Mouse (Mus musculus) ES-Bruce4 (cell line): Measurements from ENCODE around the gene Galns. TPM values are rescaled to one million over a fixed set of nuclear protein-coding genes. Genes with fewer than 3 reads are reported as not detected.

Experiments
- H3K27ac ChIP-seq: 2 replicates; pipeline ENCODE4 v1.5.1; 2012; ENCODE audit warnings: low read length, inconsistent platforms; ENCODE audit not compliant: insufficient read depth
- H3K27me3 ChIP-seq: 2 replicates; pipeline ENCODE4 v1.6.1; 2012; ENCODE audit warnings: mild to moderate bottlenecking, low read length, inconsistent platforms; ENCODE audit not compliant: control insufficient read depth, poor library complexity, insufficient read depth, severe bottlenecking
- H3K36me3 ChIP-seq: 2 replicates; pipeline ENCODE4 v1.6.1; 2012; ENCODE audit warnings: inconsistent platforms, mild to moderate bottlenecking, low read length, moderate library complexity; ENCODE audit not compliant: control insufficient read depth, poor library complexity, insufficient read depth, severe bottlenecking
- H3K4me1 ChIP-seq: one replicate; pipeline ENCODE4 v1.8.1; 2011; ENCODE audit warnings: low read length; ENCODE audit not compliant: control insufficient read depth, insufficient read depth
- H3K4me3 ChIP-seq: 2 replicates; pipeline ENCODE4 v1.5.1; 2011; ENCODE audit warnings: low read depth, mild to moderate bottlenecking, low read length
- H3K9ac ChIP-seq: 2 replicates; pipeline ENCODE4 v1.6.1; 2012; ENCODE audit warnings: low read depth, mild to moderate bottlenecking, inconsistent platforms; ENCODE audit not compliant: poor library complexity, severe bottlenecking
- H3K9me3 ChIP-seq: replicated peaks from 2 replicates; pipeline ENCODE4 v1.6.1; 2012; ENCODE audit warnings: mild to moderate bottlenecking, low read length, inconsistent platforms; ENCODE audit not compliant: control insufficient read depth, poor library complexity, insufficient read depth, severe bottlenecking
- CTCF ChIP-seq: IDR thresholded peaks from one replicate; pipeline ENCODE4 v1.8.1; 2011; ENCODE audit warnings: low read depth, low read length
- EP300 ChIP-seq: IDR thresholded peaks from 2 replicates; pipeline ENCODE4 v1.6.1; 2011; ENCODE audit warnings: low read depth, low read length; ENCODE audit not compliant: insufficient read depth
- POLR2A ChIP-seq: IDR thresholded peaks from one replicate; pipeline ENCODE4 v1.8.1; 2011; ENCODE audit warnings: low read length; ENCODE audit not compliant: insufficient read depth
- polyA plus RNA-seq: library from polyadenylated mRNA; stranded (reverse); fragments of >200 nt; gene quantifications from 2 replicates; pipeline ENCODE4 v1.2.4, GENCODE M21; 2011; ENCODE audit warnings: low read depth; ENCODE audit not compliant: missing spikeins, insufficient read depth, insufficient read length

The Galns gene
- polyA plus RNA-seq, 1 experiment: 11.9 TPM

- Histone ChIP-seq H3K4me1 (peaks cover 6% of the 10 kb centered on the region), H3K9me3 (no peaks in the 10 kb centered on the region), H3K4me3 (no peak overlapping the region), H3K27ac (no peak overlapping the region), H3K27me3 (no peaks in the 10 kb centered on the region), H3K9ac (no peak overlapping the region), H3K36me3 (no peaks in the 10 kb centered on the region)
- TF ChIP-seq CTCF (no peak), POLR2A (no peak), EP300 (no peak)
These were observed 72.8 kb downstream of the Galns start for GRCm38 (mm10) chr8:122538310-122539076.

DNA sequence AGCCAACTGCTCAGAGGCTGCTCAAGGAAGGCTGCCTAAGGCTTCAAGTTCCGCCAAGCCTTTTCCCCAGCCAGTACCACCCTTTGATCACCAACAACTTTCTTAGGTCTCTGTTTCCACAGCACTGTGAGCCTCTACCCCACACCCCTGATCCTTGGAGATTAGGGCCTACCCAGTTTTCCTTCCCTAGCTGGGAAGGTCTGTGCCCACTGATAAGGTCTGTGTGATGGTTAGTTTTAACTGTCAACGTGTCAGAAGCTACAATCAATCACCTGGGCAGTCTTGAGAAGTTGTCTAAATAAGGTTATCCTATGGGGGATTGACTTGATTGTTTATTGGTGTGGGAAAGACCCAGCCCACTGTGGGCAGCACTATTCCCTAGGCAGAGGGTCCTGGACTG is 73.5 kb downstream of the Galns start:
- H3K9ac ChIP-seq: no peak overlapping the region
- H3K27ac ChIP-seq: peak overlapping the region; percentile 0; the same call in 1 of the 2 replicates
- no peaks in the 10 kb centered on the region for H3K36me3 ChIP-seq
- peaks cover 6% of the 10 kb centered on the region for H3K4me1 ChIP-seq
- H3K9me3 ChIP-seq: no peaks in the 10 kb centered on the region
- H3K4me3 ChIP-seq: no peak overlapping the region
- H3K27me3 ChIP-seq: no peaks in the 10 kb centered on the region
- TF ChIP-seq POLR2A: no peak
- no peak for TF ChIP-seq CTCF
- TF ChIP-seq EP300: no peak

GRCm38 (mm10) chr8:122537033-122537432 is 74.2 kb downstream of the Galns start:
- TF ChIP-seq CTCF (no peak), EP300 (peak; percentile 66; the same call in 1 of the 2 replicates), POLR2A (no peak)
- no peaks in the 10 kb centered on the region for H3K9me3 ChIP-seq
- H3K9ac ChIP-seq: no peak overlapping the region
- H3K27me3 ChIP-seq: no peaks in the 10 kb centered on the region
- peak overlapping the region; percentile 0; the same call in 1 of the 2 replicates for H3K27ac ChIP-seq
- no peaks in the 10 kb centered on the region for H3K36me3 ChIP-seq
- peaks cover 6% of the 10 kb centered on the region for H3K4me1 ChIP-seq
- H3K4me3 ChIP-seq: no peak overlapping the region

GRCm38 (mm10) chr8:122531312-122531711 is 80.0 kb downstream of the Galns start:
- H3K36me3 ChIP-seq: no peaks in the 10 kb centered on the region
- no peaks in the 10 kb centered on the region for H3K27me3 ChIP-seq
- no peak overlapping the region for H3K27ac ChIP-seq
- TF ChIP-seq POLR2A: no peak
- no peak for TF ChIP-seq CTCF
- TF ChIP-seq EP300: no peak
- peaks cover 4% of the 10 kb centered on the region for H3K4me1 ChIP-seq
- no peak overlapping the region for H3K9ac ChIP-seq
- H3K9me3 ChIP-seq: no peaks in the 10 kb centered on the region
- no peak overlapping the region for H3K4me3 ChIP-seq

DNA sequence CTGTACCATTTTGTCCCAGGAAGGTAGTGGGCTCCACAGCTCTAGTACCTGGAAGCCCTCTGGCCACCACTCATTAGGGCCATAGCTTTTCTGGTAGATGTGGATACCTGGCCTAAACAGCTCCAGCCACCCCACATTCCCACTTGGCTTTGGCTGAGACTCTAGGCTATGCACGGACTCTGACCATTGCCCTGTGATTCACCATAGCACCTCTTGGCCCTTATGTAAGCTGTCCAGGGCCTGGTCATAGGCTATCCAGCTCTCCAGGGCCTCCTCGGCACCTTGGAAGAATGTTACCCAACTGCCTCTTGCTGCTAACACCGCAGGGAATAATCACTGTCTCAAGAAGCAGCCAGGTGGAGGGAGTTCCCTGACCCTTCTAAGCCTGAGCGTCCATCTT is 82.1 kb downstream of the Galns start:
- no peak for TF ChIP-seq POLR2A
- no peak for TF ChIP-seq CTCF
- TF ChIP-seq EP300: no peak
- H3K4me1 ChIP-seq: peaks cover 18% of the 10 kb centered on the region
- no peak overlapping the region for H3K27ac ChIP-seq
- no peaks in the 10 kb centered on the region for H3K9me3 ChIP-seq
- H3K27me3 ChIP-seq: no peaks in the 10 kb centered on the region
- no peaks in the 10 kb centered on the region for H3K36me3 ChIP-seq
- no peak overlapping the region for H3K4me3 ChIP-seq
- no peak overlapping the region for H3K9ac ChIP-seq

Other genes starting within 250 kb of the Galns start
- 67.1 and 67.2 TPM in 2 replicates for gene Zc3h18, start 234.9 kb downstream of the Galns start, polyA plus RNA-seq
- not detected in 2 replicates for gene Il17c, start 189.4 kb downstream of the Galns start, polyA plus RNA-seq
- 76.1 and 89.4 TPM in 2 replicates for gene Cyba, start 178.5 kb downstream of the Galns start, polyA plus RNA-seq
- gene Mvd, start 168.0 kb downstream of the Galns start, polyA plus RNA-seq: 60.4 and 61.6 TPM in 2 replicates
- gene Snai3, start 150.7 kb downstream of the Galns start, polyA plus RNA-seq: 10.1 and 10.2 TPM in 2 replicates
- gene Rnf166, start 135.4 kb downstream of the Galns start, polyA plus RNA-seq: 15.6 and 17.1 TPM in 2 replicates
- 40.0 and 44.2 TPM in 2 replicates for gene Ctu2, start 135.3 kb downstream of the Galns start, polyA plus RNA-seq
- gene Piezo1, start 60.1 kb downstream of the Galns start, polyA plus RNA-seq: 59.4 and 61.6 TPM in 2 replicates
- gene Cdt1, start 43.4 kb downstream of the Galns start, polyA plus RNA-seq: 63.7 and 68.6 TPM in 2 replicates
- 325 and 344 TPM in 2 replicates for gene Aprt, start 34.6 kb downstream of the Galns start, polyA plus RNA-seq
- 19.3 and 30.5 TPM in 2 replicates for gene Trappc2l, start 177 bp upstream of the Galns start, polyA plus RNA-seq
- gene Pabpn1l, start 11.3 kb upstream of the Galns start, polyA plus RNA-seq: not detected in 2 replicates
- gene Cbfa2t3, start 87.6 kb upstream of the Galns start, polyA plus RNA-seq: 0.17 and 0.42 TPM in 2 replicates
- 9.7 and 11.4 TPM in 2 replicates for gene Acsf3, start 164.0 kb upstream of the Galns start, polyA plus RNA-seq
- 0.36 TPM in 1 of 2 replicates, not detected in the other for gene Cdh15, start 236.5 kb upstream of the Galns start, polyA plus RNA-seq